Mouse (Mus musculus): ENCODE data around the gene Uso1. TPM values are rescaled to one million over a fixed set of nuclear protein-coding genes. Genes with fewer than 3 reads are reported as not detected.
"Not testable (repeated sequence)": the region's sequence is repeated elsewhere in the genome, so short reads cannot be mapped to it uniquely, and the experiment has no call there.

Uso1 gene
- polyA plus RNA-seq, 1 experiment from 2014 or later: 37.0 TPM

DNA sequence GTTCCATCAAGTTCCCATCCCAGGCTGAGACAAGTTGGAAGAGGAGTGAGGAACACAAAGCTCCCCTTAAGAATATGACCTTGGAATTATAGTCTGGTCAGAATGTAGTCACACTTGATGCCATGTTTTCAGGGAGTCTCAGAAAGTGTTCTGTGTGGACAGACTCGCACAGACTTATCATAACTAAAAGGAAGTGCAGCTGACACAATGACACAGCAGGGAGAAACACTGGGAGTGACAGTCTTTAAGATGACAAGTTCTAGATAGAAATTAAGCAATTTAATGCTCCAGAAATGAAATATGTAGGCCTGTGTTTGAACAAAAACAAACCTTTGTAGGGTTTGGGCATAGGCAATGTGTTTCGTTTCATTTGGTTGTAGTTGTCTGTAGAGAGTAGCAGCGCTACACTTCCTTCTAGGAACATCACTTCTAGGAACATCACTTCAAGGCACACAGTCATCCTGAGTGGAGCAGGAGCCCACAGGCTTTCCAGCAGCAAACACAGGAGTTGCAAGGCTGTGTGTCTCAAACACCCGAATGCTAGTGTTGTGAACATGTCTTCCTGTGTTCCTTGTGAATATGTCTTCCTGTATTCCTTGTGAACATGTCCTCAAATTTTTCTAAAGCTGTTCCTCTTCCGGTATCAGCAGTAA lies 11.7 kb downstream of the Uso1 start:
- Histone ChIP-seq H3K36me3 (replicated peaks) (peaks cover 31% of the 10 kb centered on the region), H3K27me3 (ENCODE audit: poor library complexity, severe bottlenecking) (no peaks in the 10 kb centered on the region), H3K4me3 (no peak overlapping the region), H3K4me1 (no peaks in the 10 kb centered on the region), H3K27ac (no peak overlapping the region), H3K9me3 (no peaks in the 10 kb centered on the region)
- 91% methylated on average over 5 of the region's 5 CpGs for WGBS
- no peak for DNase-seq (ENCODE audit: extremely low spot score, low spot score)

- peaks cover 55% of the 10 kb centered on the region for H3K36me3 ChIP-seq (replicated peaks)
- H3K4me1 ChIP-seq: no peaks in the 10 kb centered on the region
- no peak overlapping the region for H3K4me3 ChIP-seq
- H3K27ac ChIP-seq: no peak overlapping the region
- no peaks in the 10 kb centered on the region for H3K27me3 ChIP-seq (ENCODE audit: poor library complexity, severe bottlenecking)
- no peak for DNase-seq (ENCODE audit: extremely low spot score, low spot score)
- H3K9me3 ChIP-seq: no peaks in the 10 kb centered on the region
- WGBS: 92% methylated on average over 3 of the region's 3 CpGs
Measured at GRCm38 (mm10) chr5:92154861-92155260, 17.1 kb downstream of the Uso1 start.

- Histone ChIP-seq H3K9me3 (no peaks in the 10 kb centered on the region), H3K4me3 (no peak overlapping the region), H3K27ac (no peak overlapping the region), H3K36me3 (replicated peaks) (peaks cover 29% of the 10 kb centered on the region), H3K27me3 (ENCODE audit: poor library complexity, severe bottlenecking) (no peaks in the 10 kb centered on the region), H3K4me1 (no peaks in the 10 kb centered on the region)
- 94% methylated on average over 6 of the region's 6 CpGs for WGBS
- no peak for DNase-seq (ENCODE audit: extremely low spot score, low spot score)
Measured at GRCm38 (mm10) chr5:92165976-92166375, 28.2 kb downstream of the Uso1 start.

DNA sequence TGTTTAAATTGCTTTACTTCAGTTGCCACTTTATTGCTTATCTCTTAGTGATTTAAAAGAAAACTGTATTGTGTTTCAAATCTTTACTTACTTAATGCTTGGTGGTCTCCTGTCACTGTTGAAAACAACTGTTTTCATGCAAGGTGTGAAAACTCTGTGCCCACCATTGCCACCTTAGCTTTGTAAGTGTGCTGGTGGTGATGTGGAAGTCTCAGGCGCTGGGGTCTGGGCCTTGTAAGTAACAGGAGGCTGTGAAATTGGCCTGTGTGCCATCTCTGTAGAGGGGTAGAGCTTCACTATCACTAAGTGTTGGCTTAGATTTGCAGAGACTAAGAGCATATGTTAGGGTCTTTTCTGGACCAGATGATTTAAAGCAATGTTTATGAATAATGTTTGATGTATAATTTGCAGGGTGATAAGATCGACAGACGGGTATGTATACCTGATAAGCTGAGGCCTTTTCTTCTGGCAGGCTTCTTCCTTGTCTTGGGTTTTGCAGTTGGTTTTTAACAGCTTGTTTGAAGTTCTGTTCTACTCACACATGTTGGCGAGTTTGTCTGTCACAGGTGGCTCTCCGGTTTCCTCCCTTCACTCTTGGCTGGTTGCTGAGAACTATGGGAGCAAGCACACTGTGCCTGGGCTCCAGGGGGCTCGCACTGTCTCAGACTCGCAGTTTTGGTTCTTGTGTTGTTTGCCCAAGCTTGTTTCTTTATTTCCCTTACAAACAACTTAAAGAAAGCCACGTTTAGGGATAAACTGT lies 45.5 kb downstream of the Uso1 start:
- no peak overlapping the region for H3K27ac ChIP-seq
- H3K4me3 ChIP-seq: no peak overlapping the region
- H3K4me1 ChIP-seq: peaks cover 3% of the 10 kb centered on the region; the same call in 1 of the 2 replicates
- H3K36me3 ChIP-seq (replicated peaks): peaks cover 78% of the 10 kb centered on the region
- DNase-seq (ENCODE audit: extremely low spot score, low spot score): no peak
- H3K27me3 ChIP-seq (ENCODE audit: poor library complexity, severe bottlenecking): no peaks in the 10 kb centered on the region
- H3K9me3 ChIP-seq: peaks cover under 1% of the 10 kb centered on the region; the same call in 1 of the 2 replicates
- 90% methylated on average over 8 of the region's 8 CpGs for WGBS

DNA sequence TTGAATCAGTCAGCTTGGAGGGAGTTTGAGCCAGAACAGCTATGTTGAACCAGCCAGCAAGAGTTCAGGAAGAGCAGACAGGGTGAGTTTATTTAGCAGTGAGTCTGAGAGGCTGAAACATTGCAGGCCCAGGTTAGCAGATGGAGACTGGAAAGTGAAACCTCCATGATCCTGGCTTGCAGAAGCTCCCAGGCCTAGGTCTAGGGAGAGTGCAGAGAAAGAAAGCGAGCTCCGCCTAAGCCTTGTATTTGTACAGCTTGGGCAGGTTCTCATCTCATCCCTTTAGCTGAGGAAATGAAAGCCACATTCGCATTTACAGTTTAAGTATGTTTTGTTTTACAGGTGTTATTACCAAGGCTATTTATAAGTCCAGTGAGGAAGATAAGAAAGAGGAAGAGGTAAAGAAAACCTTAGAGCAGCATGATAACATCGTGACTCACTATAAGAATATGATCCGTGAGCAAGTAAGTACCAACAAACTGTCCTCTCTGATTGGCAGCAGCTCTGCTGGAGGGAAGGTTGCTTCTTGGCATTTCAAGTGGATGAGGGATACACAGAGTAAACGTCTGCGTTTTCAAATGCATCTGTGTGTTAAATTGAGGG lies 51.2 kb downstream of the Uso1 start:
- no peaks in the 10 kb centered on the region for H3K27me3 ChIP-seq (ENCODE audit: poor library complexity, severe bottlenecking)

DNA sequence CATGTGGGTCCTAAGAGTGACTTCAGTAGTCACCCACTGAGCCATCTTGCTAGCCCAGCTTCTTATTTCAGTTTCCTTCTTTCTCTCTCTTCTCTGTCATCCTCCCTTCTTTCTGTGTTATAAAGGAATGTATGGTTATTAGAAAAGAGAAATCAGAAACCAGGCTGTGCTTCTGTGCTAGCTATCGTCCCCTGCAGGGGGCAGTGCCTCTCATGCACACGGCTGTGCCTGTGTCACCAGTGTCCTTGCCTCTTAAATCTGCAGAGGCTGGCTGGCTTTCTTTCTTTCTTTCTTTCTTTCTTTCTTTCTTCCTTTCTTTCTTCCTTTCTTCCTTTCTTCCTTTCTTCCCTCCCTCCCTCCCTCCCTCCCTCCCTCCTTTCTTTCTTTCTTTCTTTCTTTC lies 58.0 kb downstream of the Uso1 start:
- DNase-seq (ENCODE audit: extremely low spot score, low spot score); H3K9me3 ChIP-seq; H3K4me3 ChIP-seq; H3K4me1 ChIP-seq; H3K27me3 ChIP-seq (ENCODE audit: poor library complexity, severe bottlenecking); H3K27ac ChIP-seq: not testable (repeated sequence)
- H3K36me3 ChIP-seq (replicated peaks): peaks cover 89% of the 10 kb centered on the region
- WGBS: 64% methylated on average over 2 of the region's 2 CpGs

More for the DNA sequence above, 51.2 kb downstream of the Uso1 start:
- WGBS: 96% methylated on average over 7 of the region's 7 CpGs
- Histone ChIP-seq H3K4me1 (peaks cover 3% of the 10 kb centered on the region; the same call in 1 of the 2 replicates), H3K36me3 (replicated peaks) (peaks cover 79% of the 10 kb centered on the region), H3K9me3 (peaks cover 8% of the 10 kb centered on the region; the same call in 1 of the 2 replicates), H3K27ac (no peak overlapping the region), H3K4me3 (no peak overlapping the region)
- no peak for DNase-seq (ENCODE audit: extremely low spot score, low spot score)

DNA sequence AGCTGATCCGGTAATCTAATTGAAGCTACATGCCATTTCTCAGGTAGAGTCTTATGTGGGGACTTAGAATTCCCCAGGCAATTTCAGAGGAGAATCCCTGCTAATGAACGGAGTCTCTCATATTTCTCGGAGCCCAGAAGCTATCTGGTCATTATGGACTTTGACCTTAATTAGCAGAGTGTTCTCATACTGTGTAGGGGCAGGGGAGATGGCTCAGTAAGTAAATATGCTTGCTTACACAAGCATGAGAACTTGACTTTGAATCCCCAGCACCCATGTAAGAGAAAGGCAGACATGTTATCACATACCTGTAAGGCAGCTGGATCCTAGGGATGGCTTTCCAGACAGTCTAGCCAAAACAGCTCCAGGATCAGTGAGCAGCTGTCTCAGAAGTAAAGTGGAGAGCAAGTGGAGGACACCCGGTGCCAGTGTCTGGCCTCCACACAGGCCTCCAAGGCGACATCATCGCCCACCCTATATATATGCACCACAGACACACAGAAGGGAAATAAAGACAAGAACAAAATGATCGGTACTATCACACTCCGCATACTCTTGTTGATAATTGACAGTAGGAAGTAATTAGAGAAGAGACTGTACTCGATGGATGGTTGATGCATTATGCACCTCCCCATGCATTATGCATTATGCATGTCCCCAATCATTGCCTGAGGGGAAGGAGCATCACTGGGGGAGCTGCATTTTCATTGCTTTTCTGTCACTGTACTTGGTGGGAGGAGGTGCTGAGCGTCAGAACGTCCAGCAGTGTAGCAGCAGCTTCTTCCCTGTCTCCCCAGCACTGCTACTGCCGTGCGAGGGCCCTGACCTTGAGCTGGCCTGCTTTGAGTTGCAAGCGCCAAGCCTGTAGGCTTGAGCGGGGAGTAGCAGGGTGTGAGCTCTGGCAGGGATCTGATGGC lies 59.4 kb downstream of the Uso1 start:
- WGBS: 92% methylated on average over 15 of the region's 15 CpGs
- peaks cover 96% of the 10 kb centered on the region for H3K36me3 ChIP-seq (replicated peaks)
- H3K27me3 ChIP-seq (ENCODE audit: poor library complexity, severe bottlenecking): no peaks in the 10 kb centered on the region
- no peak overlapping the region for H3K27ac ChIP-seq
- no peak for DNase-seq (ENCODE audit: extremely low spot score, low spot score)
- H3K4me1 ChIP-seq: no peaks in the 10 kb centered on the region
- H3K4me3 ChIP-seq: no peak overlapping the region
- no peaks in the 10 kb centered on the region for H3K9me3 ChIP-seq

DNA sequence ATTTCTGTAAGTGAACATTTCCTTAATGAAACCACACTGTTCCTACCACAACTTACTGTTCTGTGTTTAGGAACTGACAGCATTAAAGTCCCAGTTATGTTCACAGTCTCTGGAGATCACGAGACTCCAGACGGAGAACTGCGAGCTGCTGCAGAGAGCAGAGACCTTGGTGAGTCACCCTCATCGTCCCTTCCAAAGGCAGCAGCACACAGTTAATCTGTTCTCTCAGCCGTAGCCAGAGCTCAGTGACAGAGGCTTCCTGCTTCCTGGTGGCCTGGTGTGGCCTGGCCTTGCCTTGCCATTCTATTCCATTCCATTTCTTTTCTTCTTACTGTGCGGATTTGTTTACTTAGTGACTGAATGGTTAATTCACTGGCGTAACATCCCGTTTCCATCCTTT lies 60.5 kb downstream of the Uso1 start:
- Histone ChIP-seq H3K36me3 (replicated peaks) (peaks cover 96% of the 10 kb centered on the region), H3K27me3 (ENCODE audit: poor library complexity, severe bottlenecking) (no peaks in the 10 kb centered on the region), H3K4me3 (no peak overlapping the region), H3K27ac (no peak overlapping the region), H3K4me1 (no peaks in the 10 kb centered on the region), H3K9me3 (no peaks in the 10 kb centered on the region)
- no peak for DNase-seq (ENCODE audit: extremely low spot score, low spot score)
- WGBS: 88% methylated on average over 8 of the region's 8 CpGs

GRCm38 (mm10) chr5:92204162-92205036 lies 66.7 kb downstream of the Uso1 start:
- no peaks in the 10 kb centered on the region for H3K4me1 ChIP-seq
- no peaks in the 10 kb centered on the region for H3K27me3 ChIP-seq (ENCODE audit: poor library complexity, severe bottlenecking)
- no peak for DNase-seq (ENCODE audit: extremely low spot score, low spot score)
- peaks cover 51% of the 10 kb centered on the region for H3K36me3 ChIP-seq (replicated peaks)
- WGBS: 93% methylated on average over 6 of the region's 6 CpGs
- H3K27ac ChIP-seq: no peak overlapping the region
- no peak overlapping the region for H3K4me3 ChIP-seq
- no peaks in the 10 kb centered on the region for H3K9me3 ChIP-seq

DNA sequence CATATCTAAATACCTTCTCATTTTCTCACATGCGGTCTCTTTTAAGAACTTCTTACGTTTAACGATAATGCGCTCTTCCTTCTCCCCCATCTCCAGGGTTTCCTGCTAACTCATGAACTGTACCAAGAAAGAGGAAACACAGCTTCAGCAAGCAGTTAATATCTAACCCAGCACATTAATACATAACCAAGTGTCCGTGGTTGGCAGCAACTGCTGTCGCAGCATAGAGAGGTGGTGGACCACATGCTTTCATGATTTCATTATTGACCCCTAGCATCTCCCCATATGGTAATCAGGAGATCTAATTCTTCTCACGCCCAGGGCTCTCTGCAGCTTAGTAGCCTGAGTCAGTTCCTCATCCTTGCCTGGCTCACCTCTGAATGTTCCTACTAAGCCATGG lies 67.4 kb downstream of the Uso1 start:
- WGBS: 95% methylated on average over 7 of the region's 7 CpGs
- no peaks in the 10 kb centered on the region for H3K27me3 ChIP-seq (ENCODE audit: poor library complexity, severe bottlenecking)
- H3K36me3 ChIP-seq (replicated peaks): peaks cover 43% of the 10 kb centered on the region

GRCm38 (mm10) chr5:92205706-92206105 lies 68.0 kb downstream of the Uso1 start:
- H3K4me3 ChIP-seq: no peak overlapping the region
- H3K27ac ChIP-seq: no peak overlapping the region
- DNase-seq (ENCODE audit: extremely low spot score, low spot score): no peak
- H3K27me3 ChIP-seq (ENCODE audit: poor library complexity, severe bottlenecking): no peaks in the 10 kb centered on the region
- 93% methylated on average over 5 of the region's 5 CpGs for WGBS
- H3K36me3 ChIP-seq (replicated peaks): peaks cover 39% of the 10 kb centered on the region
- no peaks in the 10 kb centered on the region for H3K4me1 ChIP-seq
- H3K9me3 ChIP-seq: no peaks in the 10 kb centered on the region

More for the DNA sequence above, 67.4 kb downstream of the Uso1 start:
- Histone ChIP-seq H3K27ac (no peak overlapping the region), H3K4me1 (no peaks in the 10 kb centered on the region), H3K9me3 (no peaks in the 10 kb centered on the region), H3K4me3 (no peak overlapping the region)
- DNase-seq (ENCODE audit: extremely low spot score, low spot score): no peak
